Mouse (Mus musculus) erythroblast, embryonic 14.5 days (primary cell): Measurements from ENCODE around the gene Szt2.

Experiments used
- GATA1 ChIP-seq: IDR thresholded peaks from 2 replicates; pipeline ENCODE4 v1.6.1; 2012; ENCODE audit warnings: low read length, inconsistent platforms, mixed read lengths
- TAL1 ChIP-seq: IDR thresholded peaks from 3 replicates; pipeline ENCODE4 v1.6.1; 2012; ENCODE audit warnings: low read length, inconsistent platforms, mixed read lengths

- no peak for TF ChIP-seq GATA1
- no peak for TF ChIP-seq TAL1
These were observed 73.1 kb downstream of the Szt2 start for GRCm38 (mm10) chr4:118335991-118336390.
